Mouse (Mus musculus) thymus, postnatal 0 days (tissue): Measurements from ENCODE around the gene Snx8. TPM values are rescaled to one million over a fixed set of nuclear protein-coding genes. Genes with fewer than 3 reads are reported as not detected.

Experiments used
- DNase-seq: peaks from one replicate; pipeline ENCODE4 v3.0.0-alpha.2; 2015; ENCODE audit warnings: low spot score
- polyA plus RNA-seq: library from polyadenylated mRNA; unstranded; fragments of >200 nt; fragmentation: Nextera tagmentation; extraction: Ambion mirVana; gene quantifications from 2 replicates; pipeline ENCODE4 v1.2.1, GENCODE M21; 2015

The Snx8 gene
- polyA plus RNA-seq, 1 experiment from 2014 or later = 6.5 TPM

GRCm38 (mm10) chr5:140346050-140346449, 43.0 kb downstream of the Snx8 start:
- DNase-seq = no peak

- DNase-seq = no peak
Measured at GRCm38 (mm10) chr5:140345244-140345643, 43.8 kb downstream of the Snx8 start.

DNA sequence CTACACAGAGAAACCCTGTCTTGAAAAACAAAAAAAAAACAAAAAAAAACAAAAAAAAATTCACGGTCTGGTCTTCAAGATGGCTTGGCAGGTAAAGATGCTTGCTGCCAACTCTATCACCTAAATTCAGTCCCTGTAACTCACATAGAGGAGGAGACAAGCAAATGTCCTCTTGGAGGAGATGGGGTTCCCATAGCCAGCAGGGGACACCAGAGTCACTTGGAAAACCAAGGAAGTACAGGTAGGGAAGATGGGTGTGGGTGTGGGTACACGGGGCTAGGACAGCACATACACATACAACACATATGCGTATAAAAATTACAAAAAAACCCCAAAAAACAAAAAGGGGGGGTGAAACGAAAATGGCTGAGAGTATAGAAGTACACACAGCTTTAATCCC, 46.2 kb downstream of the Snx8 start:
- no peak for DNase-seq

DNA sequence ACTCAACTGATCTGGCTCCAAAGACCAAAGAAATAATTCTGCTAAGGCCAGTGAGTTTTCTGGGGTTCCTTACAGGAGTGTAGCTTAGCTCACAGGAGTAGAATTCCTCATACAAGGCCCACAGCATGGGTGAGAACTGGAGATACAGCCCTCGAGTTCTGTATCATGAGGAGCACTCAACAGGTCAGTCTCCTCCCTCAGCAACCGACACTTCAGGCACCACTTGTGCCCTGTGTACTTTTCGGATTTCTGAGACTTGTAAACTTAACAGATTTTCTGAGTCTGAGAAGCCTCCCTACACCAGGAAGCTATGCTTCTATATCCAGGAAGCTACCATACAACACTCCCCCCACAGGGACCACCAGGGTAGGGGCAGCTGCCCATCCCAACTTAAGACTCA, 49.2 kb downstream of the Snx8 start:
- DNase-seq = no peak

GRCm38 (mm10) chr5:140338779-140339178, 50.3 kb downstream of the Snx8 start:
- DNase-seq = no peak

DNA sequence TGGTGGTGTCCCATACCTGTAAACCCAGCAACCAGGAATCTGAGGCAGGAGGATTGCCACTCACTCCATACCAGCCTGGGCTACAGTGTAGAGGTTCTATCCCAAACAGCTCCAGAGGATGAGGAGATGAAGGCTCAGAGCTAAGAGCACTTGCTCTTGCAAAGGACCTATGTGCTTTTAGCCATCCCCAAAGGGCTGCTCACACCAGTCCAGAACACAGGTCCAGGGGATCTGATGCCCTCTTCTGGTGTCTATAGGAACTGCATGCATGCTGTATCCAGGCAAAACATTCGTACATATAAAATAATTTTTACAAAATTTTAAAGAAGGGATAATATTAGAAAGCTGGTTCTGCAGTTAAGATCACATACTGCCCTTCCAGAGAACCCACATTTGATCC, 52.4 kb downstream of the Snx8 start:
- peak; percentile 38 for DNase-seq

GRCm38 (mm10) chr5:140333631-140334030, 55.4 kb downstream of the Snx8 start:
- peak; percentile 57 for DNase-seq

DNA sequence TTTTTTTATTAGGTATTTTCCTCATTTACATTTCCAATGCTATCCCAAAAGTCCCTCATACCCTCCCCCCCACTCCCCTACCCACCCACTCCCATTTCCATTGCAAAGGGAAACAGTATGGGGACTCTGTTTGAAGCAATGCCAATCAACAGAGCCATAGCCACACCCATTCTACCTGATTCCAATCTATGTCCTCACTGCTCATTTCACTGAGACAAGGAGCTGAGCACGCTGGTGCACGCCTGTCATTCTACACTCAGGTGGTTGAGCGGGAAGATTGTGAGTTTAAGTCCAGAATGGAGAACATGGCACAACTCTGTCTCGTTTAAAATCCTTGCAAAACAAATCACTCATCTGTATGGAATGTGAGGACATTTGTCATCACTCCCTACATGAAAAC, 56.5 kb downstream of the Snx8 start:
- DNase-seq = no peak

DNA sequence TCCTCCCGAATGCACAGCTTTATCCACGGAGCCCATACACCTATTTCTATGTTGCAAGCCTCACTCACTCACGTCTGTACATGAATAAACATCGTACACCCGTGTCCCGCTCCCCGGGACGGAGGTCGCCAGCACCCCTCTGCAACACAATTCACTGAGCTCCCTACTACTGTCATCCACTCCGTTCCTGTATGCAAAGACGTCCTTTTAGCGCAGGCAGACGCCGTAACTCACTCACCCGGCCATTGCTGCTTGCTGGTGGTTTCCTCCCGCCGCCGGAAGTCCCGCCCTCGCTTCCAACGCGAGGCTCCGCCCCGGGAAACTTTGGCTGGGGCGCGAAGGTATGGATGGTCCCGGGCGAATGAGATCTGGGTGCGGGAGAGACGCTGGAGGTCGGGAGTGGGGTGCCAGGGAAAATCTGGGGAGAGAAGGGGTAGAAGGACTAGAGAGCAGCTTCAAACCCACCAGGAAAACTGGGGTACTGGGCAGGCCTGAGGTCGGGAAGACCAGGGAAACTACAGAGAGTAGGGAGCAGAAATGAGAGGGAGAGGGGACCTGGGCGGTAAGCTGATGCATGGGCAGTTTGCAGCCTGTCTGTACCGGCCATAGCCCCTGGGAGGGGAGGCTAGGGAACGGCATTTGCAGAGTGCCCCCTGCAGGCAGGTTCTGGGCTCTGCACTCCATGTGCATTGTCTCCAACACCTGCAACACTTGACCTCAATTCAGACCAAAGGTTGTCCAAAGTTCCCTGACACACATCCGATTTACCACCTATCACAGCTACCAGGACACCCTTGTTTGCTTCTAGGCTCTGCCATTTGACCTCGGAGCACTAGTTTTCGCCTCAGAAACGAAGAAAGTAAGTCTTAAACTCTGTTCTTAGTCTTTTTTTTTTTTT, 57.2 kb downstream of the Snx8 start, which contains the start of gene Mrm2:
TSS of gene Mrm2 (minus strand) at position 284 of the 898 bp plus-strand sequence.
- DNase-seq = peak; percentile 84

DNA sequence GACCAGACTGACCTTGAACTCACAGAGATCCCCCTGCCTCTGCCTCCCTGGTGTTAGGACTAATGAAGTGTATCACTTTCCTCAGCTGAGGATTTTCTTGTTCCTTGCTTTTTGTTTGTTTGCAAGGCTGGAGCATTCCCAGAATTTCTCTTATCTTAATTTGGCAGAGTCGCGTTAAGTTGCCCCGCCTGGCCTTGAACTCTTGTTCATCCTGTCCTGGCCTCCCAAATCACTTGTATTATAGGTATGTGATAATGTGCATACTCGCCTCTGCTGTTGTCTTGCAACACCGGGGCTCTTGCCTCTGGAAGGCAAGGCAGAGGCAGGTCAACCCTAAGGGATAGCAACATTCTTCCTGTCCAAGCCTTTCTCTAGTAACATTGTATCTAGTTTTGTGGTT, 65.0 kb downstream of the Snx8 start:
- no peak for DNase-seq

DNA sequence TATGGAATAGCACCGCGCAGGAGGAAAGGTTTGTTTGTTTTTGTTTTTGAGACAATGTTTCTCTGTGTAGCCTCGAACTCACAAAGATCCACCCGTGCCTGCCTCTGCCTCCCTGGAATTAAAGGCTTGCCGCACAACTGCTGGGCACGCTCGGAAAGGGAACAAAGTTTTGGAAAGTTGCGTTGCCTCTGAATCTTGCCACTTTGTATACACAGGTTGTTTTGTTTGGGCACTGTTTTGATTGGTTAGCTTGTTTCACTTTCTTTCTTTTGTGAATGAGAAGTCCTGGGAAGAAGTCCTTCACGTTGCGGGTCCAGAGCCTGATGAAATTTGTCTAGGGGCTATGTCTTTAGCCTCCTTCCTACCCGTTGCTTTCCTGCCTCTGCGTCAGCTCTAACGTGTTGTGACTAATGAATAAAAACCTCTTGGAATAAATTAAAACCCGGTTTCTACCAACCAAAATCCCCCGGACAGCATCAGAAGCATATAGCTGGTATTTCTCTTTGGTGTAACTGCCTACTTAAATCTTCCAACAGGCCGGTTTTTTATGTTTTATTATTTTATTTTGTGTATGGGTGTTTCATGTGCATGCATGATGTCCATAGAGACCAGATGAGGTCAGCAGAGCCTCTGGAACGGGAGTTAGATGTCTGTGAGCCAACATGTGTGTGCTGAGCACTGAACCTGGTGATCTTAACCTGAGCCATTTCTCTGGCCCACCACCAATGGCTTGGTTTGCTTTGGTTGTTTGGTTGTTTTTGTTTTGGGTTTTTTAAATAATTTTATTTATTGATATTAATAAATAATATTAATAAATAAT, 67.1 kb downstream of the Snx8 start:
- DNase-seq = no peak

DNA sequence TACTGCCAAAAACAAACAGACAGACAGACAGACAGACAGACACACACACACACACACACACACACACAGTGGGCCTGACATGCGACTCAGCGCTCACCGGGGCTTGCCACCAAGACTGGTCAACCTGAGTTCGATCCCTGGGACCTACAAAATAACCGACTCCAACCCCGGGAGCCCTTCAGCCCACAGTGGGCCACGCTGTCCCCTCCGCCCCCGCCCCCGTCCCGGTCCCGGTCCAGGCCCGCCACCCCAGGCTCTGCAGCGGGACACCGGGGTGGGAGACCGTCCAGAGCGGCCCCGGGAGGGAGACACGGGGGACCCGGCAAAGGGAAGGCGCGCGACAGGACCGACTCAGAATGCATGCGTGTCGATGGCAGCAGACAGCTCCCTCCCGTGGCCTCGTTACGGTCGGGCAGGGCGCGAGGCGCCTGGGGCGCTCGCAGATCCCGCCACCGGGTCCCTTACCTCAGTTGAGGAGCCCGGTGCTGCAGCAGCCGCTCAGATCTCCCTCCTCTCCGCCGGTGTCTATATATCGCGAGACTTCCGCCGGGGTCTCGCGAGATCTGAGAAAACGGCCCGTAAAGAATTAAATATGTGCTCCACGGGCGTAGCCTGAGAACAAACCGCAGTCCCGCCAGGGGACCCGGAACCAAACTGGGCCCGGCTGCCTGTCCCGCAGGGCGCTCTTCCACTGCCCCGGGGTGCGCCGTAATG, 67.9 kb downstream of the Snx8 start, which contains the start of the genes Mad1l1 and Nudt1:
TSS of gene Mad1l1 (minus strand) at position 511 of the 714 bp plus-strand sequence.
TSS of gene Nudt1 (plus strand) at position 615 of the 714 bp plus-strand sequence.
- peak; percentile 99 for DNase-seq

- no peak for DNase-seq
Measured at GRCm38 (mm10) chr5:140316716-140317115, 72.3 kb downstream of the Snx8 start.

DNA sequence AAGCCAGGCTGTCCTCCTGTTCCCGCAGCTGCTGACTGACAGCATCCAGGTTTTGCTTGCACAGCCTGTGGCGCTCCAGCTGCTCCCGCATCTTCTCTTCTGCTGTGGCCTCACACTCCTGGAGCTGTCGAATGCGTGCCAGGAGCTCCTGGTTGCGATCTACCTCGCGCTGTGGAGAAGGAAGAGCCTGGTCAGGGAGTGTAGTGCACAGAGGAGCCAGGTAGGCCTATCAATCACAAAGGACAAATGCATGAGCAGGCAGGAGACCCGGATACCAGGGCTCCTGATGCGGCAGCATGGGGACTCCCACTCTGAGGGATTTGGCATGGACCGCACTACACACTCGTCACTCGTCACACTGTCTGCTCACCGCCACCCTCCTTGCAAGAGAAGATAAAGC, 81.5 kb downstream of the Snx8 start:
- no peak for DNase-seq

DNA sequence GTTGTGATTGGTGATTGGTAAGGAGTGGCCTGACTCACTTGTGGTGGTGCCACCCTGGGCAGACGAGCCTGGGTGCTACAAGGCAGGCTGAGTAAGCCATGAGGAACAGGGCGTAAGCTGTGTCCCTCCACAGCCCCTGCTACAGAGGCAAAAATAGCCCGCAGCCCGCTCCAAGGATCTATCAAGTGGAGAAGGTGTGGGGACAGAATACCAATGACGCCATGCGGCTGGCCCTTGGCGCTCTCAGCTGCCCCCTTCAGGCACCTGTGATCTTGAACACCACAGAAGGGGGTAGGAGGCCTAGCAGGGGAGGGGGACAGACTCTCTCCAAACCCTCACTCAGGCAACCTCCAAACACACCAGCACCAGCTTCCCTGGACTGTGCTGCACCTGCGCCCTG, 83.0 kb downstream of the Snx8 start:
- DNase-seq = no peak

DNA sequence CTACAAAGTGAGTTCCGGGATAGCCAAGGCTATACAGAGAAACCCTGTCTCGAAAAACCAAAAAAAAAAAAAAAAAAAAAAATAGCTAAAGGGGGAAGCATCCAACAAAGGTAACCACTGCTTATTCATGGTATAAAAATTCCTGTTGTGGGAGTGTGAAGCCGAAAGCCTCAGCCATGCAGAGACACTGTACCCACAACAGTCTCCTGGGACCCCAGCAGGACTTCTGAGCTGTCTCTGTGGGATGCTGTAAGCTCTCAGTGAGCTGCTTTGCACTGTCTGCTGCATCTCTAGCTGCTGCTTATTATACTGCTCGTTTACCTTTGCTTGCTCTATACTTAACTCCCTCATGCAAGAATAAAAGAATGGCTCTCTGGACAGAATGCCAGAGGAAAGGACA, 90.8 kb downstream of the Snx8 start:
- DNase-seq = no peak

GRCm38 (mm10) chr5:140292152-140292551, 96.9 kb downstream of the Snx8 start:
- peak; percentile 90 for DNase-seq
